Mouse (Mus musculus) megakaryocyte, embryonic 14.5 days (primary cell): ENCODE results near the gene Arhgef3.

Experiments used
- FLI1 ChIP-seq: IDR thresholded peaks from 2 replicates; pipeline ENCODE4 v1.6.1; 2012; ENCODE audit warnings: low read length, inconsistent platforms, mixed read lengths
- GATA1 ChIP-seq: IDR thresholded peaks from 3 replicates; pipeline ENCODE4 v1.6.1; 2012; ENCODE audit warnings: mixed read lengths, low read length, inconsistent platforms, borderline replicate concordance

GRCm38 (mm10) chr14:27231974-27232780, 117.5 kb downstream of the Arhgef3 start:
- TF ChIP-seq GATA1 (no peak), FLI1 (no peak)
